Mouse (Mus musculus) testis, postnatal 14 days (tissue): ENCODE data around the gene Slc35d2.
"Not testable (repeated sequence)": the region's sequence is repeated elsewhere in the genome, so short reads cannot be mapped to it uniquely, and the experiment has no call there.

Experiments
- DNase-seq: peaks from one replicate; pipeline ENCODE4 v3.0.0; 2021; ENCODE audit warnings: low spot score

The Slc35d2 gene

DNA sequence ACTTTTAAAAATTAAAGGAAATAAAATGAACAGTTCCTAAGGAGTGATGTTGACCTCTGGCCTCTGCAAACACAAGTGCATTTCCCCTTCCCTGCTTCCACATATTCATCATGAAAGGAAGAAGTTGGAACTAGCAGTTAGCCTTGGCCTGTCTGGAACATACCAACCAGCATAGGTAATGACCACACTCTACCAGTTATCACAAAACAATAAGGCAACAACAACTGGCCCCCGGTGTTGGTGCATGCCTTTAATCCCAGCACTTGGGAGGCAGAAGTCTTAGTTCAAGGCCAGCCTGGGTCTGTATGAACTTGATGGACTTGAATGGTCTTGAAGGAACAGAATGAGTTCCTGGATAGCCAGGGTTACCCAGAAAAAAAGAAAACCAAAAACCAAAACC is 18.7 kb downstream of the Slc35d2 start:
- no peak for DNase-seq

DNA sequence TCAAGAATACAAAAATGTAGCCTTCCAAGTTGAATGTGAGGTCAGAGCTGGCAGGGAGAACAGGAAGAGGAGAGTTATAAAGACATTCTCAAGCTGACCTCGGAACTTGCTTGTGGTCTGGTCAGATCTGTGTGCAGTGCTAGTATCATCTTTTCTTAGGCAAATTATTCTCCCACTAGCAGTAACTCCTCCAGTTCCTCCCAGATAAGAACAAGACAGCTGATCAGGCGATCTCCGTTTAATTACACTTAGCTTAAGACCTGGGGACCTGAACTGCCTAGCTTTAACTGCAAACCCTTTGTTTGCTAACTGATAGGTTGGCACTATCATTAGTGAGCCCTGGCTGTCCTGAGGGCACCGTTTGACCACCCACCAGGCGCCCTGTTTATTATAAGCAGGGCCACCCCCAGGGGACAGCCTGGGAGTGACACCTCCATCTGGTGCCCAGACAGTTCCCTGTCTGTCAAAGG is 20.8 kb downstream of the Slc35d2 start:
- DNase-seq = no peak

DNA sequence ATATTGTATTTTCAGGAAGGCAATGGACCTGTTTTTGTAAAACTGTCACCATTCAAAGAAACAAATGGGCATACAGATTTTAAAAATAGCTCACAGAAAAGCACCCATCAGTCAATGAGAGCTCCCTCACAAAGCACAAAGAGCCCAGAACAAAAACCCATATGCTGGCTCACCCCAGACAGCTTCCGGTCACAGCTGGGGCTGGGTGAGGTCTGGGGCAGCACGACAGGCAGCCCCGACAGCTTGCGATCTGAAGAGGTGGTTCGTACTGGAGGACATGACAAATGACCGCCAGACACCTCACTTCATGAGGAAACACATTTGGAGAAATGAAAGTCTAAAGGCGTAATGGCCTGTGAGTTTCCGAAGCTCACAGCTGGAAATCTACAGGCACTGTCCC is 21.6 kb downstream of the Slc35d2 start:
- DNase-seq = no peak

DNA sequence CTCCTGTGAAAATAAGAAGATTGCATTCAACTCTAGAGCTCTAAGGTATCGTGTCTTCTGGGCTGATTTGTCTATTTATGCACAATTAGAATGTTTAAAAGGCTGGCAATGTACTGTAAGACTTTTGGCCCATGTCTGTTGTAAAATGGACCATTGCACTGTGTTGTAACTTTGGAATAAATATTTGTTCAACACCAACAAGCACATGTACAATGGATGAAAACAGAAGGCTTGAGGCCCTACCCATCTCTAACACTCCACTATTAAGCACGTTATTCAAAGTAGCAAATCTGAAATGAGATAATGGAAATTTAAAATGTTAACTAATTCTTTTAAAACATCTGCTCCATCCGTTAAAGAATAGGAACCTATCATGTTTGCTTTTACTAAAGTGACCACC is 22.1 kb downstream of the Slc35d2 start:
- no peak for DNase-seq

DNA sequence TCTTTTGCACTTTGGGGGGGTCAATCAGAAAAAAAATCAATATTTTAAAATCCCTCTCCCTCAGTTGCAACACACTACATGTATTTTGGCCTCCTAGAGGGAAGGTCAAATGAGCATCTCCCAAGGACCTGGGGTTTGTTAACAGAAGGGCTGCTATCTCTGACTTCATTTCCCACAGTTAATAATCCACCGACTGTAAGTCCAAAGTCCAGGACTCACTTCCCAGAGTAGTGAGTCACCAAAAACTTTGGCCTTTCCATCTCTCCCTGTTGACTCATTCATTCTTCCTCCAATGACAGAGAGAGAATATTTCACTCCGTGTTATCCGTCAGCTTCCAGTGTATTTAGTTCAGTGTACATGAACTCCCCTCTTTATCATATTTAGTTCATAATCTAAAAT is 23.5 kb downstream of the Slc35d2 start:
- no peak for DNase-seq

DNA sequence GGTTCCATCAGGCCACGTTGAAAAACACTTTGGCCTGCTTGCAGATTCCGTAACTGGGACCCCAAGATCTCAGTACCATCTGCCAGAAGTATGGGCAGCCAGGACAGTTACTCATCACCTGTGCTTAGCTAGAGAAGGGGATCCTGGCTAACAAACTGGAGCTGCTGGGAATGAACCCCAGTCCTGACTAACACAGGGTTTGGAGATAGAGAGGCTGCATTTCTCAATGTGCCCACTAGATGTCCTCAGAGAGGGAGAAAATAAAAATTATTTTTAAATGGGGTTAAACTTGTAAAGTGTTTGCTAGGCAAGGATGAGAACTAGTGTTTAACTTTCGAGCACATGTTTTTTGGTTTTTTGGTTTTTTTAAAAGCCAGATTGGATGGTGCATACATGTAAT is 29.0 kb downstream of the Slc35d2 start:
- DNase-seq = no peak

DNA sequence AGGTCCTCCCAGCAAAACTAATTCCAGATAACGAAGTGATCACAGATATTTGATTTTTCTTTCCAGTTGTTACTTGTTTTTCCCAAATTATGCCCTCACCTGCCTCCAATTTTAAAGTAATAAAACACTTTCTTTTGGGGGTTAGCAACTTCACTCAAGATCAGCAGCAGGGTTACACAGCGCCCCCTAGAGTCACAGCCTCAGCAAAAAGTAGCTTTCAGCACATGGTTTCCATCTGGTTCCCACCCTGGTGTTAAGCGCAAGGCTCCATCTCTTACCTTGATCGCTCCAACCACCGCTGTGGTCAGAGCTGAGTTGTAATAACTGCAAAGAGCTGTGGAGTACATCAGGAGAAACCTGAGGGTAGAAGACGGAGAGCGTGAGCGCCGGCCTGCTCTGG is 30.2 kb downstream of the Slc35d2 start:
- DNase-seq = no peak

DNA sequence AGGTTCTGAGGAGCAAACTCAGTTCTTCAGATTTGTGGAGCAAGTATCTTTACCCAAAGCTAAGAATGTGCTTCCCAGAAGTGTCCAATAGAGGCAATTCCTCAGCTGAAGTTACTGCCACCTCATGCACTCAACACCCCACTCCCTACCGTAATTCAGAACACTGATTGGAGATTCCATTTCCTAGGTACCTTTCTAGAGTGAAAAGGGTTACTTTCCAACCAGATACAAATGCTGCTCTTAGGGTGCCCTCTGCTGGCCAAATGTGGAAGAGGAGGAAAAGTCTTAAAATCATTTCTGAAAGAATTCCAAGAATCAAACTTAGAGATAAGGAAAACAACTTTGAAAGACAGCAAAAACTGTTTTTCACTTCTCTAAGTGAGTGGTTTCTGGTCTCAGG is 35.8 kb downstream of the Slc35d2 start:
- peak; percentile 29 for DNase-seq

DNA sequence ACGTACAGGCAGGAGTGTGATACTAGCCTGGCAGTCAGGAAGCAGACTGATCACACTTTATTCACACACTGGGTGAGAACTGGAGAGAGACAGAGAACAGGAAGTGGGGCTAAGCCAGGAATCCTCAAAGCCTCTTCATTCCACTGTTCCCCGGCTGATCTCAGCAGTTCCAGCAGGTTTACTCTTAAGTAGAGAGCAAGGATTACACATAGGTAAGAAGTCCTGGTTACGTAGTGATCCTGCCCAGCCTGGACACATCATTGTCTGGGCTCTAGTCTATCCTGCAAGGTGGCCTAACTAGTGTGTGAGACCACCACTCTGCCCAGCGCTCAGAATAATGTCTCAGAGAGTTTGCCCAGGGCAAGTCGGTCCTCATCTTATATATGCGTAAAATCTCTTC is 36.4 kb downstream of the Slc35d2 start:
- DNase-seq = no peak

DNA sequence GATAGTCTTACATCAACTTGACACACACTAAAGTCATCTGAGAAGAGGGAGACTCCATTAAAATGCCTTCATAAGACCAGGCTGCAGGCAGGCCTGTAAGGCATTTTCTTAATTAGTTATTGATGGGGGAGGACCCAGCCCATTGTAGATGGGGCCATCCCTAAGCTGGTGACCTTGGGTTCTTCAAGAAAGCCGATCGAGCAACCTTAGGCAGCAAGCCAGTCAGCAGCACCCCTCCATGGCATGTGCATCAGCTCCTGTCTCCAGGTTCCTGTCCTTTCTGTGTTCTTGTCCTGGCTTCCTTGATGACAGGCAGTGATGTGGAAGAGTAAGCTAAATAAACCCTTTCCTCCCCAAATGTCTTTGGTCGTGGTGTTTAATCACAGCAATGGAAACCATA is 37.0 kb downstream of the Slc35d2 start:
- no peak for DNase-seq

DNA sequence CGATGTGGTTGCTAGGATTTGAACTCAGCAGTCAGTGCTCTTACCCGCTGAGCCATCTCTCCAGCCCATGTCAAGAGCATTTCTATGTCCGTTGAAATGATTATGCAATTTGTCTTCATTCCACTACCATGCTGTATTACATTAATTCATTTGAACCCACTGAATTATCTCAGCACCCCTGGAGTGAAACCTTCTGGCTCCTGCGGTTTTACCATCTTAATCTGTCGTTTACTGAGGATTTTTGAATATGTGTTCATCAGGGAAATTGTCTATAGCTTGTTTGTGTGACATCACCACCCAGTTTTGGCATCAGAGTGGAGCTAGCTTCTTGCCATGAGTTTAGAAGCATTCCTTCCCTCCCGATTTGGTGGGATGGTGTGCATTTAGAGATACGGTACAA is 38.2 kb downstream of the Slc35d2 start:
- no peak for DNase-seq

DNA sequence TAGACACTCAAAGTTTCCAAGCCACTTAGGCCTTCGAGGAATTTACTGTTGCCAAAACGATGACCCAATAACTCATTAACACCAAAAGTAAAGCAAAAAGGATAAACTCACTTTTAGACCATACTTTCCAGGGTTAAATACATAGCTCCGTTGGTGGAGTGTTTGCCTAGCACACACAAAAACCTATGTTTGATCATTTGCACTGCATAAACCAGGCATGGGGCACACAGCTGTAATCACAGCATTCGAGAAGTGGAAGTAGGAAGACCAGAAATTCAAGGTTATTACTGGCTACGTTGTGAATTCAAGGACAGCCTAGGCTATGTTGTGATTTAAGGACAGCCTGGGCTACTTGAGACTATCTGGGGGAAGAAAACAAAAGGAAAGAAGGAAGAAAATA is 38.9 kb downstream of the Slc35d2 start:
- no peak for DNase-seq

DNA sequence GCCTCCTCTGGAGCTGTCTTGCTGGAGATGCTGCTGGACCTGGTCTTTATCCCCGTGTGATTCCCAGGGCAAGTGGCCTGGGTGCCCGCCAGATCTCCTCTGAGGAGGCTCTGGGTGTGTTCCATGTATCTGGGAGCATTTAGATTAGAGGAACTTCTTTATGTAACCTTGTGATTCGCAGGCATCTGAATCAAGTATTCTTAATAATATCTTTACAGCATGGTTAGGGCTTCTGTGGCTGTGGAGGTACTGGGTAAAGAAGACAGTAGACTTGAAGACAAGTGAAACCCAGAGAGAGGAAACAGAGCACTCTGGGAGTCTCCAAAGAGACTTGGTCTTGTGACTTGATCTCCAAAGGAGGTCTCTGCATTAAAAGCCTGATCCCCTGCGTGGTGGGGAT is 40.0 kb downstream of the Slc35d2 start, which contains the start of gene Hsd17b3:
Gene Hsd17b3, minus strand, starts transcription at position 101 of the 400 bp plus-strand sequence.
- no peak for DNase-seq

DNA sequence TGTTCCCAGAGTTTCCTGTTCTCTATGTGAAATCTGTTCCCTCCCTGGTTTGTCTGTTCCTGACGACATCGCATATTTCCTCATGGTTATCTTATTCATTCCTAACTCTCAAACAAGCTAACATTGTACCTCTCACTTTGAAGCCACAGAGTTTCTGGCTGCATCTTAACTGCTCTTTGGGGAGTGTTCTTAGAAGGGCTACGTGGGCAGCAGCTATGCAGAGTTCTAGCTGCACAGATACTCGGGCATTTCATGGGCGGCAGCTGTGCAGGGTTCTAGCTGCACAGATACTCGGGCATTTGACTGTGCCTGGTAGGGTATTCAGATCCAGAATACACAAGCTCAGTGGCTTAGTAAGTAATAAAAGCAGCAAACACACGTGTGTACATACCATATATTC is 41.1 kb downstream of the Slc35d2 start:
- DNase-seq = no peak

DNA sequence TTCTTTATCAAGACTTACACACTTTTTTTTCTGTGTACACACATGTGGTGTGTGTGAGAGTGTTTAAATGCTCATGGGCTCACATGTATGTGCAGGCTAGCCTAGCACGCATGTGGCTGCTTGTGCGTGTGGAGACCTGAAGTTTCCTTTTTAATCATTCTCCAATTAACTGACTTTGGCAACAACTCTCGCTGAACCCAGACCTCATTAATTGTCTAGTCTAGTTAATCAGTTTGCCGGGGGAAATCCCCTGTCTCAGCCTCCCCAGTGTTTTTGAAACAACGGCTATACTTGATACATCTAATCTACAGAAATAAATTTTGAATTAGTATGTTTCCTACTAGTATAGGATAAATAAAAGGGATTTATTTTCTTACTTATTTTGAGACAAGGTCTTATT is 43.1 kb downstream of the Slc35d2 start:
- DNase-seq = no peak

DNA sequence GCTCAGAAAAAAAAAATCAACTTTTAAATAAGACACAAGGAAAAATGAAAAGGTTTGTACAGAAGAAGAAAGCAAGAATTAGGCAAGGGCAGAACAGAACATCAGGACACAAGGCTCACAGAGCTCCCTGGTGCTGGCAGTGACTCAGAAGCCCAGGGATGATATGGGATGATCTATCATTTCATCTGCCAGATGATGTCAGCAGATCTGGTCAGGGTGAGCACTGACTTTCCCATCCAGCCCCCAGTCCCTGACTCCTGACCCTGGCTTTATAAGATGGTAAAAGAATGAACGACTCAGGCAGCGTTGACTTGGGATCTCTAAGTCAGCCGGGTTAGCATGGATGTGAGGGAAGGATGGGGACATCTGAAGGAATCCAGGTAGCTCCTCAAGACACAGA is 45.8 kb downstream of the Slc35d2 start:
- no peak for DNase-seq

DNA sequence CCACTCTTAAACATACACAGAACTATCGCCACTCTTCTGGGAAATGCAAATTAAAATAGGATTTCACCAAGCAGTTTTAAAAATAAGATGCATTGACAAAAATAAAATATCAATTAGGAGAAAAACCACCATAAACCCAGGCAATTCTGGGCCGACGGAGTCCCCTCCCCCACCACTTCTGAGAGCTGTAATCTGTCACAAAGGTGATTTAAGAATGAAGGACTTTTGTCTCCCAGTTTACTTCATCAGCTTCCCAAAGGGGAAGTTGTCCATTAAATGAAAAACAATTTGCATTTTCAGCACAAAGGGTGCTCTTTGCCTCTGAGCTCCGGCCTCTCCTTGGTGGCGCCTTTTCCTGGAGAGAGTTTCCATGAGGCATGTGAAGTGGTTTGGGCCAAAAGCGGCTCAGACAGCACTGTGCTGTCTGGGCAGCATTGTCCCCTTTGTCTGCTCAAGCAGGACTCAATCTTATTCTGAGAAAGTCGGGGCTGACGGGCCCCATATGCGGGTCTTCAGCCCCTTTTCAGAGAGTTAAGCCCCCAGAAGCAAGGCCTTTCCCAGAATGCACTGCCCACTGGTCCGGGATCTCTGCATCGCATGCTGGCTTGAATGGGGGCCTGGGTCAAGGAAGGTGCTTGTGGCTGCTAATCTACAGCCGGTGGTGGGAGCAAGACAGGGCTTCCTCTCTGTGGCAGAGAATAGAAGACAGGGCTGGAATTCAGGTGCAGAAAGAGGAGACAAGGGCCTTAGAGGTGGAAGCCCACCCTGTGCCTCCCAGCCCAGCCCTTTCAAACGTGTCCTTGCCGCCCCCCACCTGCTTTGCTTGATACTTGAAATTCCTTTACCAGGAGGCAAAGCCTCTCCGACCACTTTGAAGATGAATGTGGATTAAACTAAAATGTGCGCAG is 47.9 kb downstream of the Slc35d2 start:
- DNase-seq = no peak

DNA sequence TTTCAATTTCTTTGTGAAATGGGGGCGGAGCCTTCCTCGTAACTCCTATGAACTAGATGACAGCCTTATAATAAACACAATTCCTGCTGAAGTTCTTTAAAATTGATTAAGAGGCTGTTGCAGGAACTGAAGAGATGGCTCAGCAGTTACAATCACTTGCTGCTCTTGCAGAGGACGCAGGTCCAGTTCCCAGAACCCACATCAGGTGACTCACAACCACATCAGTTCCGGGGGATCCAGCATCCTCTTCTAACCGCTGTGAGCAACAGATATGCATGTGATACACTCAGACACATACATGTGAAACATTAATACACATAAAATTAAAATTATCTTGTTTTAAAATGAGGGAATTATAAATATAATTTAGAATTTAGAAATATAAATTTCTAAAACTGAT is 51.6 kb downstream of the Slc35d2 start:
- no peak for DNase-seq

DNA sequence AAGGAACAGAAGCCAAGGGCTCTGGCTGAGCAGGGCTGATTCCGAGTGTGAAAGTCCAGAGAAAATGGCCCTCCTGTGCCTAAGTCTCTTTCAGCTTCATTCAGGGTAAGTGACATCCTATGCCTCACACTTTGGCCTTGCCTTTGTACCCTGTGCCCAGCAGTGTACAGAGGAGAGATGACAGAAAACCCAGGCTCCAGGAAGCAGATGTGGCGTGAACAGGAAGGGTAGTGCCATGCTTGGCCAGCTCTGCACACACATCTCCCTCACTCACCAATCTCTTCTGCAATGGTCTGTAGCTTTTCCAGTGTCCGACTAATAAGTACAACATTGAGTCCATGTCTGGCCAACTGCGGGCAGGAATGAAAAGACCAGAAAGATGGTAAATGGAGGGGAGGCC is 53.1 kb downstream of the Slc35d2 start:
- no peak for DNase-seq

DNA sequence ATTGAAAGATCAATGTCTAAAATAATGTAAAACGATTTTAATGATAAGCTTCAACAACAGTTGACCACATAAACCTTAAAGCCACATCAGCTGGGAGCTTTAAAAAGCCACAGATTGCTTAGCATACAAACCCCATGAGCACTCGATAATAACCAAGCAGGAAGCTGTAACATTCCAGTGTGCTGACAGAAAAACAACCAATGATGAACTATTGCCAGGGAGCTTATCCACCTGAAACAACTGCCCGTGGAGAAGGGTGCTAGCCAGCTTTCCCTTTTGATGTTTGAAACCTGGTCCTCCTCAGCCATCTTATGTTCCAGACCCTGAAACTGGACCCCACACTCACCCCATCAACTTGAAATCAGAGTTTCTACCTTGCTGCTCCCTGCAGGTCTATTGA is 62.5 kb downstream of the Slc35d2 start:
- DNase-seq = no peak

DNA sequence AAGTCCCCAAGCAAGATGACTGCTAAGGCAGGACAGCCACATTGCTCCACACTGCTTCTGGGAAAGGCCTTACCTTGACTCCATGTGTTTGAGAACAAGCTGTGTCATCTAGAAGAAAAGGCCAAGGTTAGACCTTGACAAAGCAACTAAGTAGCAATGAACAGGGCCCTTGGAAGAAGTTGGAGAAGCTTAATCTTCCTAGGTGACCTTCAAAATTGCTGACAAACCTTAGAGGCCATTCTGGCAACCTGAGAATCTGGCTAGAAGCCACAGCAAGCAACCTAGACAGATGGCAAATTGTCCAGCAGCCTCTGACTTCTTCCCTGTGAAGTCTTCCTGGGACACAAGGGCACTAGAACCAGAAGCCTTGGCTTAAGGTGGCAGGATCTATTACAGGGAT is 64.9 kb downstream of the Slc35d2 start:
- DNase-seq = peak; percentile 66

DNA sequence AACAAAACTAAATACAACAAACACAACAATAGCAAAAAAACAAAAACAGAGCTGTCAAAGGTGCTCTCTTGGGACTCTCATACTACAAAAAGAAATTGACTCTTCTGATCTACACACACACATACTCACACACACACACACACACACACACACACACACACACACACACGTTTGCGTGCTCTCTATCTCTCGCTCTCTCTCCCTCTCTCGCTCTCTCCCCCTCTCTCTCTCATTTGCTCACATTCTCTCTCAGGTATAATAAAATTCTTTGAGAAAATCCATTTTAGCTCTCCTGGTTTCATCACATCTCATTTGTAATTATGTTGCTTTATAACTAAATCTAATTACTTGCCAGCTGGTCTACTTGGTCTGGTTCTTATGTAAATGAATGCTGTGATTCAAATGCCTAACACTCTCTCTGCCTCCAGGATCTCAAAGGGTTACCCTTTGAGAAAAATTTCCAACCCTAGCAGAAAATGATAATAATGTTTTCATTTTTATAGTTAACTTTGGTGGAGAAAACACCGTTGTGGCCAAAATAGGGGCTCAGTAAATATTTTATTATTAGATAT is 68.1 kb downstream of the Slc35d2 start:
- no peak for DNase-seq

DNA sequence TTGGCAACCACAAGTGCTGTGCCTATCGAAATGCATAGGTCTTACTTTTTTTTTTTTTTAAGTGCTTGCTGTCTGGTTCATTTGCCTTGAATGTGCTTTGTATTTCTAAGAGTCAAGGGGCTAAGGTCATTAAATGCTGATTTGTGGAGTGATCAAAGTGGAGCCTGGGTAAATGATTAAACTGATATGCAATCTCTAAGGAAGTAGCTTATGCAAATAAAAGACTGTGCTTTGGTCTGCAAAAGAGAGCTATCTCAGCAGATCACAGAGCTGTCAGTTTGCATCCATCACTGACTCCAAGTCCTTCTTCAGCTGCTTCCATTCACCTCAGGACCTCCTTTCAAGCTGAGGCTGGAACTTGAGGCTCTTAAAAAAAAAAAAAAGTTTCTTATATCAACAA is 75.2 kb downstream of the Slc35d2 start:
- no peak for DNase-seq

DNA sequence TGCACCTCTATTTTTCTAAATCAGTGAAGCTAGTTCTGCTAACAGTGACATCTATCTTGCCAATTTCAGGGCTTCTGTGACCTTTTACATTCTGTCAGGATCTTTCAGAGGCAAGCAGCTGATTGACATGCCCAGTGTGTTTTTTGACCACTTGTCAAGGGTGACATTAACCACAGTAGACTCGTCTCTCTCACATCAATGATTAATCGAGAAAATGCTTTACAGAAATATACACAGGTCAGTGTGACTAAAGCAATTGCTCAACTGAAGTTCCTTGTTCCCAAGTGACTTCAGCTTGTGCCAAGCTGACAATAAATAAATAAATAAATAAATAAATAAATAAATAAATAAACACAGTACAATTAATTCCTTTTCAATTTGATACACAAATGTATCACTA is 76.9 kb downstream of the Slc35d2 start:
- DNase-seq = not testable (repeated sequence)
